Mouse (Mus musculus): ENCODE data around the gene Vmn1r28. TPM values are rescaled to one million over a fixed set of nuclear protein-coding genes. Genes with fewer than 3 reads are reported as not detected.
"Not testable (repeated sequence)": the region's sequence is repeated elsewhere in the genome, so short reads cannot be mapped to it uniquely, and the experiment has no call there.

Gene Vmn1r28
- total RNA-seq (2021), result not detected
- long read RNA-seq, experiment 1, result 0 reads
- long read RNA-seq, experiment 2, result 0 reads

GRCm38 (mm10) chr6:58261737-58262136 lies at the start of gene Vmn1r28:
Vmn1r28 (plus strand) TSS chr6:58262037.
- no peak for DNase-seq (ENCODE audit: low spot score in 2 of 2)

- DNase-seq (ENCODE audit: low spot score in 2 of 2), result peak in 1 of 2 experiments; percentile 2
These were observed 45.7 kb upstream of the Vmn1r28 start for GRCm38 (mm10) chr6:58216119-58216518.

DNA sequence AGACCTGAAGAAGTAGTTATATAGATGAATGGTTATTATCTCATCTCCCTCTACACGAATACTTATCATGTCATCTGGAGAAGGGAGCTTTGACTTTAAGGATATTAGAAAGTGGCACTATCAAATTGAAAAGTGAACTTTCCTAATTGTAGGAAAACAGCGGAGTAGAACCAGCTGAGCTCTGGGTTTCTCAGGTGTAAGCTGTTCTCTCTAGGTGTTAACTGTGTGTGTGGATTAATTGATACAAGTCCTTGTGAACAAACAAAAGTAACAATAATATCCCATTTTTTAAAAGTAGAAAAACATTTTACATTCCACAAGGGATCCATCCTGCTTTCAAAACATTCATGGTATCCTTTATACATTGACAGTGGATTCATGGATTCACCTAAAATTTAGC lies 43.1 kb upstream of the Vmn1r28 start, which contains the start of gene Vmn1r27:
Gene Vmn1r27 (minus strand): TSS at position 101 of the 400 bp plus-strand sequence.
- no peak for DNase-seq (ENCODE audit: low spot score in 2 of 2)

- DNase-seq (ENCODE audit: low spot score in 2 of 2), result not testable (repeated sequence)
These were observed 17.8 kb downstream of the Vmn1r28 start for GRCm38 (mm10) chr6:58279661-58280060.

DNA sequence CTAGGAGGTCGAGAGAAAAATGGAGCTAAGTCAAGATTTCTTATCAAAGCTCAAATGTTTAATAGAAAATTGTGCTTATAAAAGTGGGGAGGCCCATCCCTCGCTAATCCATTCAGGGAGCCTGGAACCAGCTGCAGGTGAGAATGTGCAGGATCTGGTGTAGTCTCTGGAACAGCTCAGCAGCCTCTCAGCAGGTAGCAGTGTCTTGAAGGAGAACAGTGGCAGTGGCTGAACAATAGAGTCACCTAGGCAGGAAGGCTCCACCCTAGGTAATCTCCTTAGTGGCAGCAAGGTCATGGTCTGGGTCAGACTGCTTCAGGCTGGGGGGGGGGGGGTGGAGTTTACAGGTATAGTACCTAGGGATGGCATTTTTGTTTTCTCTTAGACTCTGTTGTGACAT lies 30.4 kb downstream of the Vmn1r28 start:
- no peak for DNase-seq (ENCODE audit: low spot score in 2 of 2)

DNA sequence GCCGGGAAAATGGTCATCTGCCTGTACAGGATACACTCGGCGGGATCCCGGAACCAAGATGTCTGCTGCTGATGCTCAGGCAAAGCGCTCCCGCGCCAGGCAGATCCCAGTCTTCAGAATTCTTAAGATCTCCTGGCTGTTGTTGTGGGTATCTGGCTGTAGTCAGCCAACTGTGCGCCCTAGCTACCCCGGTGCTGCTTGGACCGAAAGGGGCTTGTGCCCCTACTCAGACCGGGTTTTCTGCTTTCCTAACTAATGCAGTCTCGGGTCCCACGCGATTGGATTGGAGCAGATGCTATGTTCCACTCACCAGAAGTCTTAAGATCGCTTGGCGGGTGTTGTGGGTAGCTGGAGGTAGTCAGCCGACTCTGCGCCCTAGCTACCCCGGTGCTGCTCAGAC lies 36.7 kb downstream of the Vmn1r28 start:
- not testable (repeated sequence) for DNase-seq (ENCODE audit: low spot score in 2 of 2)

GRCm38 (mm10) chr6:58301249-58301648 lies 39.4 kb downstream of the Vmn1r28 start, which contains the start of gene Vmn1r29:
Vmn1r29 (plus strand) TSS chr6:58301549.
- no peak for DNase-seq (ENCODE audit: low spot score in 2 of 2)

Other genes starting within 250 kb of the Vmn1r28 start
- not detected for gene Vmn1r26, start 246.9 kb upstream of the Vmn1r28 start, total RNA-seq (2021)
- not detected for gene Vmn1r27, start 43.2 kb upstream of the Vmn1r28 start, total RNA-seq (2021)
- not detected for gene Vmn1r29, start 39.5 kb downstream of the Vmn1r28 start, total RNA-seq (2021)
- gene Vmn1r30, start 181.3 kb downstream of the Vmn1r28 start, total RNA-seq (2021), result not detected
- not detected for gene Vmn1r31, start 213.3 kb downstream of the Vmn1r28 start, total RNA-seq (2021)

Measured in left cerebral cortex, adult 18-20 months (tissue).